Mouse (Mus musculus): ENCODE data around the gene Podn. TPM values are rescaled to one million over a fixed set of nuclear protein-coding genes. Genes with fewer than 3 reads are reported as not detected.

Podn gene
- polyA plus RNA-seq, 1 experiment from 2014 or later: 0.83 TPM

- H3K27me3 ChIP-seq: no peaks in the 10 kb centered on the region
- no peaks in the 10 kb centered on the region for H3K9me3 ChIP-seq
- WGBS: 80% methylated on average over 16 of the region's 16 CpGs
- no peak within 1 kb of the TSS for H3K27ac ChIP-seq (replicated peaks)
- no peak within 1 kb of the TSS for H3K4me3 ChIP-seq
- no peaks in the 10 kb centered on the region for H3K36me3 ChIP-seq
- no peak within 1 kb of the TSS for H3K9ac ChIP-seq
- H3K4me1 ChIP-seq (replicated peaks): no peaks in the 10 kb centered on the region
- ATAC-seq (ENCODE audit: low FRiP score, low read depth): no peak
- no peak within 1 kb of the TSS for H3K4me2 ChIP-seq
Measured at GRCm38 (mm10) chr4:107967966-107968682, 128.1 kb downstream of the Podn start, which contains the start of gene Slc1a7. Gene Slc1a7, plus strand, starts transcription at chr4:107968332.

- ATAC-seq (ENCODE audit: low FRiP score, low read depth): no peak
- H3K4me1 ChIP-seq (replicated peaks): no peaks in the 10 kb centered on the region
- no peaks in the 10 kb centered on the region for H3K9me3 ChIP-seq
- no peak overlapping the region for H3K27ac ChIP-seq (replicated peaks)
- no peak overlapping the region for H3K9ac ChIP-seq
- H3K4me3 ChIP-seq: no peak overlapping the region
- H3K4me2 ChIP-seq: no peak overlapping the region
- WGBS: 63% methylated on average over 5 of the region's 5 CpGs
- H3K36me3 ChIP-seq: no peaks in the 10 kb centered on the region
- no peaks in the 10 kb centered on the region for H3K27me3 ChIP-seq
Measured at GRCm38 (mm10) chr4:107966416-107967109, 129.7 kb downstream of the Podn start.

Small RNA genes within 50 kb of the gene (microRNA-seq; reads per million reads assigned to microRNA genes)
- gene Mir6397: not detected

Other genes starting within 250 kb of the Podn start
- gene Magoh, start 216.7 kb downstream of the Podn start, polyA plus RNA-seq (2015; fragmentation: Nextera tagmentation; extraction: Ambion mirVana): 98.8 and 117 TPM in 2 replicates
- 94.0 and 95.2 TPM in 2 replicates for gene 0610037L13Rik, start 206.6 kb downstream of the Podn start, polyA plus RNA-seq (2015; fragmentation: Nextera tagmentation; extraction: Ambion mirVana)
- 16.2 and 17.7 TPM in 2 replicates for gene Cpt2, start 172.8 kb downstream of the Podn start, polyA plus RNA-seq (2015; fragmentation: Nextera tagmentation; extraction: Ambion mirVana)
- 0.05 TPM in 1 of 2 replicates, not detected in the other for gene Slc1a7, start 128.1 kb downstream of the Podn start, polyA plus RNA-seq (2015; fragmentation: Nextera tagmentation; extraction: Ambion mirVana)
- gene Scp2, start 48.6 kb upstream of the Podn start, polyA plus RNA-seq (2015; fragmentation: Nextera tagmentation; extraction: Ambion mirVana): 218 and 220 TPM in 2 replicates
- 11.4 and 12.7 TPM in 2 replicates for gene Echdc2, start 69.0 kb upstream of the Podn start, polyA plus RNA-seq (2015; fragmentation: Nextera tagmentation; extraction: Ambion mirVana)
- gene Zyg11a, start 121.6 kb upstream of the Podn start, polyA plus RNA-seq (2015; fragmentation: Nextera tagmentation; extraction: Ambion mirVana): 0.06 and 0.10 TPM in 2 replicates
- 31.5 and 32.4 TPM in 2 replicates for gene Zyg11b, start 204.7 kb upstream of the Podn start, polyA plus RNA-seq (2015; fragmentation: Nextera tagmentation; extraction: Ambion mirVana)
- 45.1 and 52.5 TPM in 2 replicates for gene Coa7, start 231.7 kb upstream of the Podn start, polyA plus RNA-seq (2015; fragmentation: Nextera tagmentation; extraction: Ambion mirVana)

Measured in hindbrain, embryonic 15.5 days (tissue).